Mouse (Mus musculus) liver, embryonic 12.5 days (tissue): Measurements from ENCODE around the gene Dnajb7. TPM values are rescaled to one million over a fixed set of nuclear protein-coding genes. Genes with fewer than 3 reads are reported as not detected.

ENCODE experiments used
- ATAC-seq: fragments of 200-750 bp; cut with Nextera tagmentation; 2 replicates; pipeline ENCODE4 v1.8.0; 2017; ENCODE audit warnings: moderate number of reproducible peaks, mild to moderate bottlenecking, moderate library complexity
- H3K27ac ChIP-seq: fragments of 300-500 bp; sonication (generic); 2 replicates; pipeline ENCODE4 v1.5.1; 2016; ENCODE audit warnings: mild to moderate bottlenecking
- H3K27me3 ChIP-seq: fragments of 300-500 bp; sonication (generic); replicated peaks from 2 replicates; pipeline ENCODE4 v1.6.1; 2016; ENCODE audit warnings: mild to moderate bottlenecking, moderate library complexity
- H3K36me3 ChIP-seq: fragments of 300-500 bp; sonication (generic); 2 replicates; pipeline ENCODE4 v1.6.1; 2016; ENCODE audit warnings: mild to moderate bottlenecking, moderate library complexity
- H3K4me1 ChIP-seq: fragments of 300-500 bp; sonication (generic); 2 replicates; pipeline ENCODE4 v1.6.1; 2016
- H3K4me2 ChIP-seq: fragments of 300-500 bp; sonication (generic); 2 replicates; pipeline ENCODE4 v1.6.1; 2016; ENCODE audit warnings: mild to moderate bottlenecking, moderate library complexity
- H3K4me3 ChIP-seq: fragments of 300-500 bp; sonication (generic); 2 replicates; pipeline ENCODE4 v1.5.1; 2016; ENCODE audit warnings: mild to moderate bottlenecking, moderate library complexity
- H3K9ac ChIP-seq: fragments of 300-500 bp; sonication (generic); 2 replicates; pipeline ENCODE4 v1.6.1; 2016; ENCODE audit warnings: mild to moderate bottlenecking, moderate library complexity
- H3K9me3 ChIP-seq: fragments of 300-500 bp; sonication (generic); replicated peaks from 2 replicates; pipeline ENCODE4 v1.6.1; 2016; ENCODE audit warnings: mild to moderate bottlenecking, moderate library complexity
- WGBS: fragments of 180-500 bp; shearing (Covaris S2); methylation state at CpG from one replicate; pipeline ENCODE4 v1.1.7; 2016; ENCODE audit not compliant: insufficient replicate concordance; 5-methylcytosine and 5-hydroxymethylcytosine counted together
- polyA plus RNA-seq: library from polyadenylated mRNA; unstranded; fragments of >200 nt; fragmentation: Nextera tagmentation; extraction: Ambion mirVana; gene quantifications from 2 replicates; pipeline ENCODE4 v1.2.1, GENCODE M21; 2016

Gene Dnajb7
- polyA plus RNA-seq, 1 experiment from 2014 or later = 1.3 TPM

GRCm38 (mm10) chr15:81364271-81364670, 43.8 kb downstream of the Dnajb7 start:
- H3K27me3 ChIP-seq = no peaks in the 10 kb centered on the region
- no peaks in the 10 kb centered on the region for H3K9me3 ChIP-seq
- H3K36me3 ChIP-seq = peaks cover 56% of the 10 kb centered on the region
- H3K9ac ChIP-seq = no peak overlapping the region
- no peak overlapping the region for H3K4me3 ChIP-seq
- H3K4me2 ChIP-seq = no peak overlapping the region
- H3K27ac ChIP-seq = no peak overlapping the region
- WGBS = 92% methylated on average over 1 of the region's 1 CpGs
- ATAC-seq = no peak
- peaks cover 40% of the 10 kb centered on the region for H3K4me1 ChIP-seq

DNA sequence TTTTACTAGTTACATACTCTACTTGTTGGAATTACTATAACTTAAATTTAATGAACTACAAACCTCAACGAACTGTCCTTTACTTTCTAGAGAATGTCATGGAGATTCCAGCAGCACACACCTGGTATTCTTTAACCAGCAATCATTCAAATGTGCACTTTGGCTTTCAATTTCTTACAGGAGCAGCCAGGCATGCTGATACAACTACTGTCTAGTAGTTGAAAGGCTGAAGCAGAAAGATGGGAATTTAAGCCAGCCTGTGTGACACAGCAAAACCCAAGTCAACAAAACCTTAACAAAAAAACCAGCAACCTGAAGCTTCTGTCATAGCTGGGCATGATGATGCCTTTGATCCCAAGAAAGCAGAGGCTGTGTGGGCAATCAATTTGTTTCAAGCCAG, 45.6 kb downstream of the Dnajb7 start:
- H3K9me3 ChIP-seq = no peaks in the 10 kb centered on the region
- ATAC-seq = no peak
- H3K4me2 ChIP-seq = 0 out of 2 replicates have a peak overlapping the region, but pooled peaks have one; percentile 87
- no peak overlapping the region for H3K4me3 ChIP-seq
- peaks cover 47% of the 10 kb centered on the region for H3K4me1 ChIP-seq
- WGBS = 67% methylated on average over 1 of the region's 1 CpGs
- H3K36me3 ChIP-seq = peaks cover 41% of the 10 kb centered on the region
- H3K27me3 ChIP-seq = no peaks in the 10 kb centered on the region
- H3K9ac ChIP-seq = no peak overlapping the region
- H3K27ac ChIP-seq = peak overlapping the region; percentile 85

GRCm38 (mm10) chr15:81361417-81362015, 46.6 kb downstream of the Dnajb7 start:
- peak overlapping the region; percentile 85 for H3K27ac ChIP-seq
- H3K27me3 ChIP-seq = no peaks in the 10 kb centered on the region
- 9% methylated on average over 10 of the region's 10 CpGs for WGBS

GRCm38 (mm10) chr15:81361022-81361404, 47.1 kb downstream of the Dnajb7 start:
- no peaks in the 10 kb centered on the region for H3K27me3 ChIP-seq
- peak overlapping the region; percentile 76 for H3K4me3 ChIP-seq
- peaks cover 56% of the 10 kb centered on the region for H3K4me1 ChIP-seq
- WGBS = 32% methylated on average over 6 of the region's 6 CpGs
- no peaks in the 10 kb centered on the region for H3K9me3 ChIP-seq
- peak overlapping the region; percentile 85 for H3K27ac ChIP-seq
- peak; percentile 50 for ATAC-seq
- H3K9ac ChIP-seq = peak overlapping the region; percentile 47
- H3K4me2 ChIP-seq = peak overlapping the region; percentile 87
- H3K36me3 ChIP-seq = peaks cover 28% of the 10 kb centered on the region

More at GRCm38 (mm10) chr15:81361417-81362015, 46.6 kb downstream of the Dnajb7 start:
- ATAC-seq = peak; percentile 9; the same call in 1 of the 2 replicates
- Histone ChIP-seq H3K36me3 (peaks cover 33% of the 10 kb centered on the region), H3K4me2 (peak overlapping the region; percentile 87), H3K9me3 (no peaks in the 10 kb centered on the region), H3K4me1 (peaks cover 54% of the 10 kb centered on the region), H3K9ac (peak overlapping the region; percentile 47), H3K4me3 (peak overlapping the region; percentile 76)

GRCm38 (mm10) chr15:81360345-81361021, 47.6 kb downstream of the Dnajb7 start, which contains the start of gene Slc25a17:
Gene Slc25a17 (minus strand): TSS chr15:81360812.
- peak within 1 kb of the TSS; percentile 87 for H3K4me2 ChIP-seq
- ATAC-seq = peak; percentile 99
- H3K9me3 ChIP-seq = no peaks in the 10 kb centered on the region
- H3K4me1 ChIP-seq = peaks cover 56% of the 10 kb centered on the region
- H3K9ac ChIP-seq = peak within 1 kb of the TSS; percentile 80
- peak within 1 kb of the TSS; percentile 76 for H3K4me3 ChIP-seq
- H3K36me3 ChIP-seq = peaks cover 23% of the 10 kb centered on the region
- peak within 1 kb of the TSS; percentile 85 for H3K27ac ChIP-seq
- WGBS = 1% methylated on average over 30 of the region's 30 CpGs
- H3K27me3 ChIP-seq = no peaks in the 10 kb centered on the region

GRCm38 (mm10) chr15:81359421-81359820, 48.7 kb downstream of the Dnajb7 start:
- no peaks in the 10 kb centered on the region for H3K9me3 ChIP-seq
- H3K9ac ChIP-seq = 0 out of 2 replicates have a peak overlapping the region, but pooled peaks have one; percentile 80
- ATAC-seq = no peak
- H3K27me3 ChIP-seq = no peaks in the 10 kb centered on the region
- H3K27ac ChIP-seq = no peak overlapping the region
- H3K4me3 ChIP-seq = peak overlapping the region; percentile 76
- WGBS = 77% methylated on average over 5 of the region's 5 CpGs
- H3K36me3 ChIP-seq = peaks cover 12% of the 10 kb centered on the region
- H3K4me2 ChIP-seq = peak overlapping the region; percentile 87
- H3K4me1 ChIP-seq = peaks cover 56% of the 10 kb centered on the region

GRCm38 (mm10) chr15:81358943-81359342, 49.2 kb downstream of the Dnajb7 start:
- no peak for ATAC-seq
- no peak overlapping the region for H3K4me3 ChIP-seq
- H3K9ac ChIP-seq = no peak overlapping the region
- 58% methylated on average over 3 of the region's 3 CpGs for WGBS
- no peaks in the 10 kb centered on the region for H3K9me3 ChIP-seq
- no peak overlapping the region for H3K27ac ChIP-seq
- peak overlapping the region; percentile 87 for H3K4me2 ChIP-seq
- H3K36me3 ChIP-seq = peaks cover 9% of the 10 kb centered on the region
- peaks cover 55% of the 10 kb centered on the region for H3K4me1 ChIP-seq
- H3K27me3 ChIP-seq = no peaks in the 10 kb centered on the region

DNA sequence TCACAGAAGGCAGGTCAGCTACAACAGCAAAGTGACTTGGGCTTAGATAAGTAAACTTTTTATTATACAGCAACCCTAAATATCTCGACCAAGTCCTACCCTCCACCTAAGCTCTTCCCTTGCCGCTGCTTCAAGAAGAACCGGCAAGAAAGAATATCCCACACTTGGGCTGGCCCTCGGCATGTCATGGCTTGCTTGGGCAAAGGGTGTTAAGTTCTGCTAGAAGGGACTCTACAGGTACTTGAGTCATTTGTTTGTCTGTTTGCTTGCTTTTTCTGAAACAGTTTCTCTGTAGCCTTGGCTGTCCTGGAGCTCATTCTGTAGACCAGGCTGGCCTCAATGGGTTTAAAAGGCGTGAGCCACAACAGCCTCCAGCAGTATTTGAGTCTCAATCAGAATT, 51.2 kb downstream of the Dnajb7 start:
- no peak overlapping the region for H3K4me3 ChIP-seq
- no peak overlapping the region for H3K4me2 ChIP-seq
- H3K27me3 ChIP-seq = no peaks in the 10 kb centered on the region
- ATAC-seq = no peak
- peaks cover 40% of the 10 kb centered on the region for H3K4me1 ChIP-seq
- H3K9ac ChIP-seq = no peak overlapping the region
- no peaks in the 10 kb centered on the region for H3K9me3 ChIP-seq
- 63% methylated on average over 5 of the region's 5 CpGs for WGBS
- H3K27ac ChIP-seq = no peak overlapping the region
- H3K36me3 ChIP-seq = 0 out of 2 replicates have a peak, but pooled peaks cover 2% of the 10 kb centered on the region

Other genes starting within 250 kb of the Dnajb7 start
- gene Mrtfa, start 217.5 kb downstream of the Dnajb7 start, polyA plus RNA-seq = 8.0 and 8.7 TPM in 2 replicates
- 0.19 TPM in 1 of 2 replicates, not detected in the other for gene Mchr1, start 172.8 kb downstream of the Dnajb7 start, polyA plus RNA-seq
- 49.2 TPM in 2 replicates for gene Slc25a17, start 47.5 kb downstream of the Dnajb7 start, polyA plus RNA-seq
- 105 TPM in 2 replicates for gene St13, start 8.2 kb downstream of the Dnajb7 start, polyA plus RNA-seq
- gene Xpnpep3, start 8.2 kb downstream of the Dnajb7 start, polyA plus RNA-seq = 10.1 and 10.5 TPM in 2 replicates
- 334 and 384 TPM in 2 replicates for gene Rbx1, start 58.0 kb upstream of the Dnajb7 start, polyA plus RNA-seq
- 11.8 and 13.4 TPM in 2 replicates for gene Ep300, start 177.1 kb upstream of the Dnajb7 start, polyA plus RNA-seq